Mouse (Mus musculus) hindbrain, postnatal 0 days (tissue): Measurements from ENCODE around the gene Slc37a1. TPM values are rescaled to one million over a fixed set of nuclear protein-coding genes. Genes with fewer than 3 reads are reported as not detected.

Source experiments
- ATAC-seq: fragments of 200-750 bp; cut with Nextera tagmentation; 2 replicates; pipeline ENCODE4 v1.8.0; 2017; ENCODE audit warnings: mild to moderate bottlenecking, moderate TSS enrichment, moderate library complexity
- DNase-seq: peaks from one replicate; pipeline ENCODE4 v3.0.0-alpha.2; 2015; ENCODE audit warnings: low spot score
- H3K27ac ChIP-seq: fragments of 300-500 bp; sonication (generic); 2 replicates; pipeline ENCODE4 v1.5.1; 2014; ENCODE audit warnings: mild to moderate bottlenecking
- H3K27me3 ChIP-seq: fragments of 300-500 bp; sonication (generic); 2 replicates; pipeline ENCODE4 v1.6.1; 2014; ENCODE audit warnings: low read length, mixed read lengths; ENCODE audit not compliant: insufficient read depth
- H3K36me3 ChIP-seq: fragments of 300-500 bp; sonication (generic); 2 replicates; pipeline ENCODE4 v1.6.1; 2014; ENCODE audit warnings: low read length, mixed read lengths; ENCODE audit not compliant: insufficient read depth
- H3K4me1 ChIP-seq: fragments of 300-500 bp; sonication (generic); 2 replicates; pipeline ENCODE4 v1.6.1; 2014; ENCODE audit warnings: antibody characterized with exemption, low read length, mixed read lengths; ENCODE audit not compliant: insufficient read depth
- H3K4me2 ChIP-seq: fragments of 300-500 bp; sonication (generic); 2 replicates; pipeline ENCODE4 v1.6.1; 2014; ENCODE audit warnings: low read depth, mild to moderate bottlenecking, low read length, moderate library complexity, mixed read lengths
- H3K4me3 ChIP-seq: fragments of 300-500 bp; sonication (generic); 2 replicates; pipeline ENCODE4 v1.5.1; 2014; ENCODE audit warnings: low read length
- H3K9ac ChIP-seq: fragments of 300-500 bp; sonication (generic); replicated peaks from 2 replicates; pipeline ENCODE4 v1.6.1; 2014; ENCODE audit warnings: mild to moderate bottlenecking, low read length, moderate library complexity, mixed read lengths
- H3K9me3 ChIP-seq: fragments of 300-500 bp; sonication (generic); 2 replicates; pipeline ENCODE4 v1.6.1; 2016; ENCODE audit warnings: low read length, mixed read lengths
- CTCF ChIP-seq: IDR thresholded peaks from 2 replicates; pipeline ENCODE4 v1.5.1; 2016; ENCODE audit warnings: antibody characterized with exemption, control low read depth, low read depth
- WGBS: fragments of 180-500 bp; shearing (Covaris S2); extraction: QIAGEN DNeasy Blood & Tissue Kit; methylation state at CpG from one replicate; pipeline ENCODE4 v1.1.7; 2014; 5-methylcytosine and 5-hydroxymethylcytosine counted together
- polyA plus RNA-seq: library from polyadenylated mRNA; unstranded; fragments of >200 nt; fragmentation: Nextera tagmentation; extraction: Ambion mirVana; gene quantifications from 2 replicates; pipeline ENCODE4 v1.2.1, GENCODE M21; 2015
- total RNA-seq: library from RNA; depleted of rRNA; stranded (reverse); fragments of >200 nt; gene quantifications from 2 replicates; pipeline ENCODE4 v1.2.3, GENCODE M21; 2014

The Slc37a1 gene
- total and polyA plus RNA-seq, 2 experiments from 2014 or later, result 5.7 to 10.7 TPM

- peak; percentile 44 for TF ChIP-seq CTCF
- Histone ChIP-seq H3K9ac (no peak overlapping the region), H3K36me3 (no peaks in the 10 kb centered on the region), H3K4me3 (no peak overlapping the region), H3K27ac (peak overlapping the region; percentile 17; the same call in 1 of the 2 replicates), H3K9me3 (no peaks in the 10 kb centered on the region), H3K27me3 (no peaks in the 10 kb centered on the region), H3K4me1 (no peaks in the 10 kb centered on the region), H3K4me2 (no peak overlapping the region)
- no peak for ATAC-seq
- DNase-seq, result no peak
- WGBS, result 73% methylated on average over 2 of the region's 2 CpGs
Measured at GRCm38 (mm10) chr17:31379086-31379485, 92.5 kb downstream of the Slc37a1 start.

- H3K27me3 ChIP-seq, result no peaks in the 10 kb centered on the region
- ATAC-seq, result no peak
Measured at GRCm38 (mm10) chr17:31379863-31380262, 93.3 kb downstream of the Slc37a1 start.

GRCm38 (mm10) chr17:31383320-31383719 is 96.7 kb downstream of the Slc37a1 start:
- no peaks in the 10 kb centered on the region for H3K9me3 ChIP-seq
- H3K4me1 ChIP-seq, result peaks cover 19% of the 10 kb centered on the region
- H3K27me3 ChIP-seq, result no peaks in the 10 kb centered on the region
- no peak overlapping the region for H3K4me3 ChIP-seq
- H3K27ac ChIP-seq, result no peak overlapping the region
- no peak overlapping the region for H3K4me2 ChIP-seq
- H3K9ac ChIP-seq, result no peak overlapping the region
- DNase-seq (no peak), ATAC-seq (no peak)
- 72% methylated on average over 6 of the region's 6 CpGs for WGBS
- TF ChIP-seq CTCF, result no peak
- H3K36me3 ChIP-seq, result no peaks in the 10 kb centered on the region

More at GRCm38 (mm10) chr17:31379863-31380262, 93.3 kb downstream of the Slc37a1 start:
- no peak for DNase-seq
- TF ChIP-seq CTCF, result no peak
- 93% methylated on average over 8 of the region's 8 CpGs for WGBS
- no peak overlapping the region for H3K9ac ChIP-seq
- H3K27ac ChIP-seq, result no peak overlapping the region
- no peaks in the 10 kb centered on the region for H3K36me3 ChIP-seq
- H3K4me1 ChIP-seq, result 0 out of 2 replicates have a peak, but pooled peaks cover under 1% of the 10 kb centered on the region
- H3K4me3 ChIP-seq, result no peak overlapping the region
- no peak overlapping the region for H3K4me2 ChIP-seq
- no peaks in the 10 kb centered on the region for H3K9me3 ChIP-seq

- Histone ChIP-seq H3K9me3 (no peaks in the 10 kb centered on the region), H3K36me3 (no peaks in the 10 kb centered on the region), H3K9ac (peak overlapping the region; percentile 64; the same call in 1 of the 2 replicates), H3K4me1 (peaks cover 37% of the 10 kb centered on the region), H3K27ac (peak overlapping the region; percentile 78), H3K4me3 (no peak overlapping the region), H3K27me3 (no peaks in the 10 kb centered on the region), H3K4me2 (peak overlapping the region; percentile 69)
- ATAC-seq (no peak; the same call in 1 of the 2 replicates), DNase-seq (no peak)
- TF ChIP-seq CTCF, result no peak
- 16% methylated on average over 8 of the region's 8 CpGs for WGBS
Measured at GRCm38 (mm10) chr17:31384968-31385627, 98.5 kb downstream of the Slc37a1 start.

- under 1% methylated on average over 39 of the region's 56 CpGs for WGBS
- DNase-seq, result peak; percentile 86
Measured at GRCm38 (mm10) chr17:31385671-31386665, 99.4 kb downstream of the Slc37a1 start, which contains the start of gene Pde9a. Gene Pde9a (plus strand): TSS chr17:31386210.

GRCm38 (mm10) chr17:31386766-31387275 is 100.2 kb downstream of the Slc37a1 start:
- H3K27me3 ChIP-seq, result no peaks in the 10 kb centered on the region
- WGBS, result 12% methylated on average over 7 of the region's 7 CpGs
- peak overlapping the region; percentile 69 for H3K4me2 ChIP-seq
- peaks cover 37% of the 10 kb centered on the region for H3K4me1 ChIP-seq
- H3K9me3 ChIP-seq, result no peaks in the 10 kb centered on the region
- DNase-seq (no peak), ATAC-seq (no peak)
- TF ChIP-seq CTCF, result no peak
- no peaks in the 10 kb centered on the region for H3K36me3 ChIP-seq
- H3K4me3 ChIP-seq, result peak overlapping the region; percentile 69
- H3K9ac ChIP-seq, result peak overlapping the region; percentile 64
- peak overlapping the region; percentile 78 for H3K27ac ChIP-seq

More at GRCm38 (mm10) chr17:31385671-31386665, 99.4 kb downstream of the Slc37a1 start, which contains the start of gene Pde9a:
- peak within 1 kb of the TSS; percentile 78 for H3K27ac ChIP-seq
- peak within 1 kb of the TSS; percentile 64 for H3K9ac ChIP-seq
- TF ChIP-seq CTCF, result no peak
- H3K36me3 ChIP-seq, result no peaks in the 10 kb centered on the region
- peaks cover 37% of the 10 kb centered on the region for H3K4me1 ChIP-seq
- peak within 1 kb of the TSS; percentile 69 for H3K4me3 ChIP-seq
- peak within 1 kb of the TSS; percentile 69 for H3K4me2 ChIP-seq
- peak; percentile 89 for ATAC-seq
- no peaks in the 10 kb centered on the region for H3K9me3 ChIP-seq
- no peaks in the 10 kb centered on the region for H3K27me3 ChIP-seq
